Mouse (Mus musculus) retina, embryonic 14.5 days (tissue): ENCODE data around the gene Rbfox2.
A peak's percentile ranks its signal among the peaks of the same experiment; 100 is the strongest.

ENCODE experiments used
- DNase-seq: peaks from one replicate; pipeline ENCODE4 v3.0.0-alpha.2; 2015; ENCODE audit warnings: low spot score

Gene Rbfox2

GRCm38 (mm10) chr15:77192154-77192935 is 114.5 kb downstream of the Rbfox2 start:
- DNase-seq, result no peak

DNA sequence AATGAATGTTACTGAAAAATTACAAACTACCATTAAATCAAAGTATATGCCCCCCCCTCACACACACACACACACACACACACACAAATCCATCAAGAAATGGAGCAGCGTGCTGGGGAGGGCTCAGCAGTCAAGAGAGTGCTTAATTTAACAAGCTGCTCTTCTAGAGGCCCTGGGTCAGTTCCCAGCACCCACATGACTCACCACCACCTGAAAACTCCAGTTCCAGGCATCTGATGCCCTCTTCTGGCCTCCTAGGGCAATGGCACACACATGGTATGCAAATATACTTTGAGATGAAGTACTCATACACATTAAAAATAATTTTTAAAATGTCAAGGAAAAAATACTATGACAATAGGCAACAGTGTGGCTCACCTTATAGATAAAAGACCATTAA is 120.7 kb downstream of the Rbfox2 start:
- no peak for DNase-seq

GRCm38 (mm10) chr15:77185614-77186013 is 121.2 kb downstream of the Rbfox2 start:
- DNase-seq, result peak; percentile 9

DNA sequence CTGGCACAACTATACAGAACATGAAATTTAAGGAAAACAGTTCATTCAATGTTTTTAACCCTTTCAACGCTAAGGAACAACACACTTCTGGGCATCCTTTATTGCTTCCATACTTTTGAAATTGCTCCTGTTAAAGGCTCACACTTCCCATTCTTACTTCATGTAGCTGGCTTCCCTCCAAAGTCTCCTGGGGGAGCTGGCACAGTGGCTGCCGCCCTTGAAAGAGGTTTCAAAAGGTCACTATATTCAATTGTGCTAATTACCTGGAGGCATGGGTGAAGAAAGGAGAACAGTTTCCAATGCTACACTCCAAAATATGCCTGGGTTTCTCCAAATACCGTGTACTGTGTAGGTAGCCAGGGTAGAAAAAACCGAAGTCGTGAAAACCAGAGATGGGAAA is 124.0 kb downstream of the Rbfox2 start:
- no peak for DNase-seq

GRCm38 (mm10) chr15:77174018-77174417 is 132.8 kb downstream of the Rbfox2 start:
- DNase-seq, result no peak

DNA sequence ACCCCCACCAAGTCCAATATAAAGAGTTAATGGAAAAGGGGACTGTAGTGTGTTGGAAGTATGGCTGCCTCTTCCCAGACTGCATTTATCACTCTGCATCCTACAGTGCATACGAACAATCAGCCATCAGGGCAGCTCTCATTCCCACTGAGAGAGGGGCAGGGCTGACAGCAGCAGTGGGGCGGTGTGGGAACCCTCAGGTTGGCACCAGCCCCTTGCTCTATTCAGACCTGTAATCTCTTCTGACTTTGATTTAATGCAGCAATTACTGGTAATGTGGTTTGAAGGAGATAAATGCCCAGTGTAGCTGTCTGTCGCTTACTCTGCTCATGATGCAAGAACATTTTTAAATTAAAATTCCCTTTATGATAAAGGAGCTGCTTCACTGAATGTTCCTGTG is 134.4 kb downstream of the Rbfox2 start:
- no peak for DNase-seq

DNA sequence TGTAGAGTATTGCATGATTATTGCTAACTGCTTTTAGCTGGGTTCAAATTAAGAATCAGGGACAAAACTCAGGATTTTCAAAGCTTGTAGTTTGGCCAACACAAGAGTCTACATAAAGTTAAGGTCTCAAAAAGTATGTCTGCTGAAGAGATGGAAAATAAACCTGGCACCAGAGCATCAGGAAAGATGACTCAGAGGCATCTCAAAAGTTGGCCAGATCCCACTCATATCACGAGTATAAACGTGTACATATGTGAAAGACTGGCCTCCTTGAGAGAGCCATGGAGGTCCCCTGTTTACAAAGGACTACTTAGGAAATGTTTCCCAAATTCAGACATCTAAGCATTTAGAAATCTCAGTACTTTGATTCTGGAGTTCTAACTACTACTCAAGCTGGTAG is 138.0 kb downstream of the Rbfox2 start:
- DNase-seq, result no peak

DNA sequence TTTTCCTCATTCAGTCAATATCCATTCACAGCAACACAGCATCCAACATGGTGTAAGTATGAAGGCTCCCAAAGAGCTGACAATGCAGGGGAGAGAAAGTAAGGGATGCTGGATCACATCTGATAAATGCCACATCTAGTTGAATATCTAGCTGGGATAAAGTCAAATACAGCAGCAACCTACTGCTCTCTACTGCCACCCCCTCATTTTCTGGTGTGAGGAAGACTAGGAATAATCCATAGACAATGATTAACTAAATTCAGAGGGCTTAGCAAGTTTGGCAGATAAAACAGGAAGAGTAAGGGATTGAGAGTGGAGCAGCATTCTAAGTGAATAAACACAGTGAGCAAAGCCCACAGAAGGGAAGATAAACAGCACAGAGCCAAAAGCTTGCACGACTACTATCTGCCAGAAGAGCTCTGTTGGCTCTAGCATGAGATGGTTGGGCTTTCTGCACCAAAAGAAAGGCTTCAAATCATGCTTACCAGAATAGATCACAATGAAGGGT is 140.5 kb downstream of the Rbfox2 start:
- no peak for DNase-seq

- no peak for DNase-seq
Observed at GRCm38 (mm10) chr15:77163336-77163735, 143.5 kb downstream of the Rbfox2 start.

- DNase-seq, result no peak
Observed at GRCm38 (mm10) chr15:77162931-77163330, 143.9 kb downstream of the Rbfox2 start.

DNA sequence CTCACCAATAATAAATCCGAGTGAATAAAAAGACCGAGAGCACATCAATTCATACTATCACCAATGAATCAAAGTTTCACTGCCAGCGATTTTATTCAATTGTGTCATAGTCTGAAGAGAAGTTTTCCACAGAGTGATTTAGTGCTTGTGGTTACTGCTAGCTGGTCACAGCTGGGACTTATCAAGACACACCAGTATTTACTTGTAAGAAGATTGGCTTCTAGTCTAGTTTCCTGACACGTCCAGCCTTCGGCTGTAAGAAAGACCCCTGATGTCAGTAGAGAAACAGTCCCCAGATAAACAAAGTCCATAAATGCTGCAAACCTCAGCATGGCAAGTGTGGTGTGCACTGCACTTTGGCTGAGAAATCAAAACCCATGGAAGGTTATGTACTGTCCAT is 145.4 kb downstream of the Rbfox2 start:
- no peak for DNase-seq

GRCm38 (mm10) chr15:77160848-77161247 is 146.0 kb downstream of the Rbfox2 start:
- DNase-seq, result no peak

DNA sequence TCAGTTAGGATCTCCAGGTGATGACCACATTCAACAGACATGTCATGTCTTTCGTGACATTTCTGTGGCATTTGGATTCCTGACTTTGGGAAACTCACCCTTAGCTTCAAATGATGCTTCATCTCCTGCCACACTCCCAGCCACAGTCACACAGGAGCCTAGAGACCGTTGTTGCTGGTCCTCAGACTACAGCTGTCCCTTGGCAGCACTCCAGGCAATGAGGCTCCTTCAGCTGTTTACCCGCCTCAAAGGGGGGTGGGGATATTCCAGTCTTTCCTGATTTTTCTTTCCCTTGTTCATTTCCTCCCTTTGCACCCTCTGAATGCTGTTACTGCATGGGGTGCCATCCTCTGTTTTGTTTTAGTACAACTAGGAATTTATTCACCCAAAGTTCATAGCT is 150.3 kb downstream of the Rbfox2 start:
- no peak for DNase-seq

- DNase-seq, result no peak
Observed at GRCm38 (mm10) chr15:77154248-77154785, 152.5 kb downstream of the Rbfox2 start.

GRCm38 (mm10) chr15:77153625-77154024 is 153.2 kb downstream of the Rbfox2 start:
- DNase-seq, result peak; percentile 92

DNA sequence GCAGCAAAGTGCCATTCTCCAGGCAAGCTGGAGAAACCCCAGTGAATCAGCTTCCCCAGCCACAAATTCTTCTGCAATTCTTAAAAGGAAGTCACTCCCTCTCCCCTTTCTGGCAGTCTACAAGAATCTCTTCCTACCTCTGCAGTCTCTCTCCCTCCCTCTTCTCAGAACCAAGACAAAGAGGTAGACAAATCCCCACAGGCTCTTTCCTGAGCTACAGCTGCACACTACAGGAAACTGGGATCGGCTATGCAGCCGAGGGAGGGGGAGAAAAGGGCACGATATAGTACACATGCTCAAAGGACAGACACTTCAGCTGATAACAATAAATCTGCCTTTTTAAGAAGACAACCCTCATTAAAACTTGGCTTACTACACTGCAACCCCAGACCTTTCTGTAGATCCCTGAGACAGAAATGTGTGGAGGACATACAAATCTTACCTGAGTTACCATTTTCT is 153.7 kb downstream of the Rbfox2 start:
- DNase-seq, result peak; percentile 62

- DNase-seq, result peak; percentile 28
Observed at GRCm38 (mm10) chr15:77152336-77153087, 154.3 kb downstream of the Rbfox2 start.

DNA sequence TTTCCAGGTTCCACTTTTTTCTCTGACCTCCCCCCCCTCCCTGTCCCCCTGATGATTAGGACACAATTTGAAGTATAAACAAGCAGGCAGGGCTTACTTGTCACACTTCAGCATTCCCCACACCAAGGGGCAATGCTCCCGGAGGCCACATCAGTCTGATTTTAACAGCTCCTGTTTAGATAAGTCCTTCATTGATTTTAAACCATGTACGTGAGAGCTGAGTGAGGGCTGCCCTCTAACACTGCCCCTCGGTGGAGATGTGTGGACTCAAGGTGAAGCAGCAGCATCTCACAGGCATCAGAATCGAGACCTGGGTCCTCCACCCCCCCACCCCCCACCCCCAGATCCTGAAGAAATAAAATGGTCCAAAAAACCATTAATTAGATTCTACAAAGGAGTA is 155.0 kb downstream of the Rbfox2 start:
- no peak for DNase-seq

GRCm38 (mm10) chr15:77151178-77151577 is 155.6 kb downstream of the Rbfox2 start:
- peak; percentile 21 for DNase-seq

- DNase-seq, result peak; percentile 39
Observed at GRCm38 (mm10) chr15:77150424-77150841, 156.4 kb downstream of the Rbfox2 start.

GRCm38 (mm10) chr15:77150000-77150399 is 156.8 kb downstream of the Rbfox2 start:
- no peak for DNase-seq

DNA sequence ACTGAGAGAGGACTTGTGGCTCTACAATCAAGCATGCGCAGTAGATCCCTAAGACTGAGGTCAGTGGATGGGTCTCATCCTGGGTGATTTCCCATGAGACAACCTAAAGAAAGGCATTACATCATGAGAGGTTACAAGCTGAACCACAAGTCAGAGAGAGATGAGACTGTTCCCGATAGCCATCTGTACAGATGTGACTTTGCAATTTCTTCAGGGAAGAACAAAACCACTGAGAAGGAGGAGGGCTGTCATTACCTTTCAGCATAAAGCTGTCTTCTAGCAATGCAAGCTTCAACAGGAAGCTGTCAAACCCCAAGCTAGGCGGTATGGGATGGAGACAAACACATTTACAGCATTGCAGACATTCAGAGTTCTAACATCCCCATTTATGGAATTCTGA is 157.3 kb downstream of the Rbfox2 start:
- no peak for DNase-seq

GRCm38 (mm10) chr15:77146942-77147341 is 159.9 kb downstream of the Rbfox2 start:
- DNase-seq, result no peak
